Mouse (Mus musculus): ENCODE data around the gene Irx4.

Irx4 gene

GRCm38 (mm10) chr13:73260354-73261035, at the start of gene Irx4:
Gene Irx4 (plus strand): TSS chr13:73260479.
- DNase-seq (ENCODE audit: low read depth, low spot score) = no peak

GRCm38 (mm10) chr13:73214301-73214700, 46.0 kb upstream of the Irx4 start:
- no peak for DNase-seq (ENCODE audit: low read depth, low spot score)

- DNase-seq (ENCODE audit: low read depth, low spot score) = no peak
Observed at GRCm38 (mm10) chr13:73236461-73236860, 23.8 kb upstream of the Irx4 start.

- DNase-seq (ENCODE audit: low read depth, low spot score) = no peak
Observed at GRCm38 (mm10) chr13:73239191-73239746, 21.0 kb upstream of the Irx4 start.

GRCm38 (mm10) chr13:73242556-73242955, 17.7 kb upstream of the Irx4 start:
- no peak for DNase-seq (ENCODE audit: low read depth, low spot score)

- no peak for DNase-seq (ENCODE audit: low read depth, low spot score)
Observed at GRCm38 (mm10) chr13:73246961-73247360, 13.3 kb upstream of the Irx4 start.

- no peak for DNase-seq (ENCODE audit: low read depth, low spot score)
Observed at GRCm38 (mm10) chr13:73251222-73251621, 9.1 kb upstream of the Irx4 start.

- no peak for DNase-seq (ENCODE audit: low read depth, low spot score)
Observed at GRCm38 (mm10) chr13:73252022-73252421, 8.3 kb upstream of the Irx4 start.

GRCm38 (mm10) chr13:73258415-73258814, 1.9 kb upstream of the Irx4 start:
- DNase-seq (ENCODE audit: low read depth, low spot score) = no peak

GRCm38 (mm10) chr13:73259577-73260353, 514 bp upstream of the Irx4 start:
- no peak for DNase-seq (ENCODE audit: low read depth, low spot score)

- no peak for DNase-seq (ENCODE audit: low read depth, low spot score)
Observed at GRCm38 (mm10) chr13:73261036-73261730, 904 bp downstream of the Irx4 start.

GRCm38 (mm10) chr13:73261881-73262280, 1.6 kb downstream of the Irx4 start:
- DNase-seq (ENCODE audit: low read depth, low spot score) = no peak

GRCm38 (mm10) chr13:73262336-73263127, 2.3 kb downstream of the Irx4 start:
- no peak for DNase-seq (ENCODE audit: low read depth, low spot score)

GRCm38 (mm10) chr13:73263128-73263971, 3.1 kb downstream of the Irx4 start:
- DNase-seq (ENCODE audit: low read depth, low spot score) = no peak

GRCm38 (mm10) chr13:73264166-73264735, 4.0 kb downstream of the Irx4 start:
- DNase-seq (ENCODE audit: low read depth, low spot score) = no peak

GRCm38 (mm10) chr13:73264831-73265230, 4.6 kb downstream of the Irx4 start:
- no peak for DNase-seq (ENCODE audit: low read depth, low spot score)

- no peak for DNase-seq (ENCODE audit: low read depth, low spot score)
Observed at GRCm38 (mm10) chr13:73265442-73265841, 5.2 kb downstream of the Irx4 start.

- no peak for DNase-seq (ENCODE audit: low read depth, low spot score)
Observed at GRCm38 (mm10) chr13:73267551-73267950, 7.3 kb downstream of the Irx4 start.

- no peak for DNase-seq (ENCODE audit: low read depth, low spot score)
Observed at GRCm38 (mm10) chr13:73268702-73269101, 8.4 kb downstream of the Irx4 start.

GRCm38 (mm10) chr13:73269251-73269650, 9.0 kb downstream of the Irx4 start:
- no peak for DNase-seq (ENCODE audit: low read depth, low spot score)
